Mouse (Mus musculus): ENCODE results near the gene Fam241b. TPM values are rescaled to one million over a fixed set of nuclear protein-coding genes. Genes with fewer than 3 reads are reported as not detected.

Fam241b gene
- polyA plus RNA-seq (2017; shearing (Covaris generic)) = 10 to 100 TPM in 1 of 2 experiments, 1 to 10 TPM in 1; 6.0 to 14.6 TPM

DNA sequence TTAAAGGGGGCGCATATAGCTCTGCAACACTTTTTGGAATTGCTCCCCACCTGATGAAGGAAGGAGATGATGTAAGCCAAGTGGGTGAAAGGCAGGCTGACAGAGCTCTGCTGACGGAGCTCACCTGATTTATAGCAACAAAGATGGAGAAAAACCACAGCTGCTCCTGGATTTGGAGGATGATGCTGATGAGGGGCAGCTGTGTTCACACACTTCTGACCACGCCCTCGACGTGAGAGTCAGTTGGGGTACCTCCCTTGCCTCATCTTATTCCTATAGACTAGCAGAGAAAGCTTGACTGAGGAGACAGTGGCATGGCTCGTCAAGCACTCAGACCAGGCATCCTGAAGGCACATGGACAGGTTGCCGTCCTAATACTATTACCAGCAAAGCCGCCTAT is at the start of gene Fam241b:
Fam241b (minus strand) TSS at position 101 of the 400 bp plus-strand sequence.

GRCm38 (mm10) chr10:62132691-62133281 is 10.9 kb downstream of the Fam241b start, which contains the start of gene Neurog3:
Gene Neurog3, plus strand, starts transcription at chr10:62133090.

Other genes starting within 250 kb of the Fam241b start
- under 1 TPM in 1 of 2 experiments, not detected in 1; 0.31 TPM for gene Col13a1, start 164.8 kb downstream of the Fam241b start, polyA plus RNA-seq (2017; shearing (Covaris generic))
- gene Neurog3, start 10.8 kb downstream of the Fam241b start, polyA plus RNA-seq (2017; shearing (Covaris generic)) = not detected
- 1 to 10 TPM in 1 of 2 experiments, under 1 TPM in 1; 0.13 to 1.4 TPM for gene Tspan15, start 87.3 kb upstream of the Fam241b start, polyA plus RNA-seq (2017; shearing (Covaris generic))
- gene Tacr2, start 108.5 kb upstream of the Fam241b start, polyA plus RNA-seq (2017; shearing (Covaris generic)) = not detected
- gene Hk1, start 236.0 kb upstream of the Fam241b start, polyA plus RNA-seq (2017; shearing (Covaris generic)) = 100 to 1,000 TPM in 1 of 2 experiments, 10 to 100 TPM in 1; 76.0 to 101 TPM